Mouse (Mus musculus): ENCODE results near the gene Vnn3. TPM values are rescaled to one million over a fixed set of nuclear protein-coding genes. Genes with fewer than 3 reads are reported as not detected.

Vnn3 gene
- total RNA-seq, 1 experiment, result not detected

GRCm38 (mm10) chr10:23892987-23893386 lies 41.7 kb downstream of the Vnn3 start:
- no peaks in the 10 kb centered on the region; a peak in 1 of 4 replicates for H3K4me1 ChIP-seq (ENCODE audit: control insufficient read depth in 2 of 2, insufficient read depth in 2 of 2, low read length in 2 of 2, poor library complexity in 1 of 2)
- H3K9me3 ChIP-seq (ENCODE audit: control insufficient read depth, insufficient read depth, low read depth, low read length), result no peaks in the 10 kb centered on the region
- H3K36me3 ChIP-seq (ENCODE audit: control insufficient read depth, insufficient read depth, low read length, poor library complexity, severe bottlenecking), result no peaks in the 10 kb centered on the region
- TF ChIP-seq ZNF384 (IDR thresholded peaks at IDR 0.05; ENCODE audit: low read depth, low read length), result no peak
- TF ChIP-seq CHD2 (IDR thresholded peaks at IDR 0.05; ENCODE audit: low read depth, low read length), result no peak
- no peak for TF ChIP-seq HCFC1 (IDR thresholded peaks at IDR 0.05; ENCODE audit: borderline replicate concordance, insufficient read depth, low read length)
- no peak for TF ChIP-seq ZC3H11A (IDR thresholded peaks at IDR 0.05; ENCODE audit: borderline replicate concordance, low read depth, low read length)
- no peak for TF ChIP-seq MAFK (IDR thresholded peaks at IDR 0.05; ENCODE audit: insufficient read depth, low read depth, low read length)
- in situ Hi-C loops (cut with MboI; ENCODE audit: low sequenced_read_pairs in 2 of 2, unreplicated experiment in 2 of 2), result no loop called here
- no peak overlapping the region for H3K4me3 ChIP-seq (ENCODE audit: insufficient read depth in 1 of 2, low read depth in 1 of 2, low read length in 2 of 2, poor library complexity in 1 of 2, severe bottlenecking in 1 of 2)
- no peak for DNase-seq (ENCODE audit: low read depth, low spot score)
- no peak overlapping the region for H3K27ac ChIP-seq (ENCODE audit: insufficient read depth, low read depth, low read length, poor library complexity, severe bottlenecking)
- no peak overlapping the region for H3K9ac ChIP-seq (ENCODE audit: insufficient read depth, low read depth, low read length, poor library complexity, severe bottlenecking)

GRCm38 (mm10) chr10:23894601-23895349 lies 43.5 kb downstream of the Vnn3 start, which contains the start of gene Vnn1:
Gene Vnn1, plus strand, starts transcription at chr10:23894688.
- TF ChIP-seq HCFC1 (IDR thresholded peaks at IDR 0.05; ENCODE audit: borderline replicate concordance, insufficient read depth, low read length) (no peak), CHD2 (IDR thresholded peaks at IDR 0.05; ENCODE audit: low read depth, low read length) (no peak), MAFK (IDR thresholded peaks at IDR 0.05; ENCODE audit: insufficient read depth, low read depth, low read length) (no peak), ZC3H11A (IDR thresholded peaks at IDR 0.05; ENCODE audit: borderline replicate concordance, low read depth, low read length) (no peak), ZNF384 (IDR thresholded peaks at IDR 0.05; ENCODE audit: low read depth, low read length) (no peak)
- H3K27ac ChIP-seq (ENCODE audit: insufficient read depth, low read depth, low read length, poor library complexity, severe bottlenecking), result no peak within 1 kb of the TSS

GRCm38 (mm10) chr10:23895376-23895775 lies 44.1 kb downstream of the Vnn3 start:
- Histone ChIP-seq H3K4me1 (ENCODE audit: control insufficient read depth in 2 of 2, insufficient read depth in 2 of 2, low read length in 2 of 2, poor library complexity in 1 of 2) (no peaks in the 10 kb centered on the region; a peak in 1 of 4 replicates), H3K4me3 (ENCODE audit: insufficient read depth in 1 of 2, low read depth in 1 of 2, low read length in 2 of 2, poor library complexity in 1 of 2, severe bottlenecking in 1 of 2) (no peak overlapping the region), H3K36me3 (ENCODE audit: control insufficient read depth, insufficient read depth, low read length, poor library complexity, severe bottlenecking) (no peaks in the 10 kb centered on the region), H3K9ac (ENCODE audit: insufficient read depth, low read depth, low read length, poor library complexity, severe bottlenecking) (no peak overlapping the region), H3K9me3 (ENCODE audit: control insufficient read depth, insufficient read depth, low read depth, low read length) (no peaks in the 10 kb centered on the region), H3K27ac (ENCODE audit: insufficient read depth, low read depth, low read length, poor library complexity, severe bottlenecking) (no peak overlapping the region)
- TF ChIP-seq MAFK (IDR thresholded peaks at IDR 0.05; ENCODE audit: insufficient read depth, low read depth, low read length), result no peak
- TF ChIP-seq CHD2 (IDR thresholded peaks at IDR 0.05; ENCODE audit: low read depth, low read length), result no peak
- TF ChIP-seq ZC3H11A (IDR thresholded peaks at IDR 0.05; ENCODE audit: borderline replicate concordance, low read depth, low read length), result no peak
- TF ChIP-seq ZNF384 (IDR thresholded peaks at IDR 0.05; ENCODE audit: low read depth, low read length), result no peak
- TF ChIP-seq HCFC1 (IDR thresholded peaks at IDR 0.05; ENCODE audit: borderline replicate concordance, insufficient read depth, low read length), result no peak
- DNase-seq (ENCODE audit: low read depth, low spot score), result no peak
- in situ Hi-C loops (cut with MboI; ENCODE audit: low sequenced_read_pairs in 2 of 2, unreplicated experiment in 2 of 2), result no loop called here

More at GRCm38 (mm10) chr10:23894601-23895349, 43.5 kb downstream of the Vnn3 start, which contains the start of gene Vnn1:
- Histone ChIP-seq H3K9ac (ENCODE audit: insufficient read depth, low read depth, low read length, poor library complexity, severe bottlenecking) (no peak within 1 kb of the TSS), H3K4me1 (ENCODE audit: control insufficient read depth in 2 of 2, insufficient read depth in 2 of 2, low read length in 2 of 2, poor library complexity in 1 of 2) (no peaks in the 10 kb centered on the region; a peak in 1 of 4 replicates), H3K4me3 (ENCODE audit: insufficient read depth in 1 of 2, low read depth in 1 of 2, low read length in 2 of 2, poor library complexity in 1 of 2, severe bottlenecking in 1 of 2) (no peak within 1 kb of the TSS), H3K36me3 (ENCODE audit: control insufficient read depth, insufficient read depth, low read length, poor library complexity, severe bottlenecking) (no peaks in the 10 kb centered on the region), H3K9me3 (ENCODE audit: control insufficient read depth, insufficient read depth, low read depth, low read length) (no peaks in the 10 kb centered on the region)
- DNase-seq (ENCODE audit: low read depth, low spot score), result peak; percentile 11
- in situ Hi-C loops (cut with MboI; ENCODE audit: low sequenced_read_pairs in 2 of 2, unreplicated experiment in 2 of 2), result no loop called here

- no peaks in the 10 kb centered on the region for H3K36me3 ChIP-seq (ENCODE audit: control insufficient read depth, insufficient read depth, low read length, poor library complexity, severe bottlenecking)
- no peaks in the 10 kb centered on the region for H3K9me3 ChIP-seq (ENCODE audit: control insufficient read depth, insufficient read depth, low read depth, low read length)
- in situ Hi-C loops (cut with MboI; ENCODE audit: low sequenced_read_pairs in 2 of 2, unreplicated experiment in 2 of 2), result no loop called here
- no peaks in the 10 kb centered on the region; a peak in 1 of 4 replicates for H3K4me1 ChIP-seq (ENCODE audit: control insufficient read depth in 2 of 2, insufficient read depth in 2 of 2, low read length in 2 of 2, poor library complexity in 1 of 2)
- no peak for TF ChIP-seq ZC3H11A (IDR thresholded peaks at IDR 0.05; ENCODE audit: borderline replicate concordance, low read depth, low read length)
- TF ChIP-seq MAFK (IDR thresholded peaks at IDR 0.05; ENCODE audit: insufficient read depth, low read depth, low read length), result no peak
- TF ChIP-seq ZNF384 (IDR thresholded peaks at IDR 0.05; ENCODE audit: low read depth, low read length), result no peak
- TF ChIP-seq HCFC1 (IDR thresholded peaks at IDR 0.05; ENCODE audit: borderline replicate concordance, insufficient read depth, low read length), result no peak
- no peak for TF ChIP-seq CHD2 (IDR thresholded peaks at IDR 0.05; ENCODE audit: low read depth, low read length)
- H3K9ac ChIP-seq (ENCODE audit: insufficient read depth, low read depth, low read length, poor library complexity, severe bottlenecking), result no peak overlapping the region
- no peak overlapping the region for H3K4me3 ChIP-seq (ENCODE audit: insufficient read depth in 1 of 2, low read depth in 1 of 2, low read length in 2 of 2, poor library complexity in 1 of 2, severe bottlenecking in 1 of 2)
- no peak for DNase-seq (ENCODE audit: low read depth, low spot score)
- no peak overlapping the region for H3K27ac ChIP-seq (ENCODE audit: insufficient read depth, low read depth, low read length, poor library complexity, severe bottlenecking)
These were observed 49.9 kb downstream of the Vnn3 start for GRCm38 (mm10) chr10:23901119-23901518.

Data from ES-E14 (cell line).